Mouse (Mus musculus) 416B (cell line): ENCODE measurements around the gene Zfand3.

Experiments
- DNase-seq: peaks from one replicate; pipeline ENCODE4 v3.0.0; 2011; ENCODE audit warnings: low read depth

Gene Zfand3

DNA sequence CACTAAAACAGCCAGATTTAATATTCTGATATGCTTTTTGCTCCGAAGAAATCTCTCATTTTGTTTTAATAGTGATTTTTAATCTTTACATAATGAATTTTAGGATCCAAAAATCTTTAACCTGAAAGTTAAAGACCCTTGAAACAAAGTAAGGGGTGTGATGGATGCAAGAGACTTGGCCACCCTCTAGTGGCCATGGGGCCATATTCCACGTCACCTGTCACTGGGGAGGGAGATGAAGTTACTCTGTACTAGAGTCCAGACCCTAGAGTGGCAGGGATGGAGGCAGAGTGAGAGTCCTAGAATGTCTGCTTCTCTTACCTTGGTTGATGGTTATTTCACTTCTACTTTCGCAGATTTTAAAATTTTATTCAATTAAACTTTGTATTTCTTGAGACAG, 100.8 kb downstream of the Zfand3 start:
- peak; percentile 39 for DNase-seq

DNA sequence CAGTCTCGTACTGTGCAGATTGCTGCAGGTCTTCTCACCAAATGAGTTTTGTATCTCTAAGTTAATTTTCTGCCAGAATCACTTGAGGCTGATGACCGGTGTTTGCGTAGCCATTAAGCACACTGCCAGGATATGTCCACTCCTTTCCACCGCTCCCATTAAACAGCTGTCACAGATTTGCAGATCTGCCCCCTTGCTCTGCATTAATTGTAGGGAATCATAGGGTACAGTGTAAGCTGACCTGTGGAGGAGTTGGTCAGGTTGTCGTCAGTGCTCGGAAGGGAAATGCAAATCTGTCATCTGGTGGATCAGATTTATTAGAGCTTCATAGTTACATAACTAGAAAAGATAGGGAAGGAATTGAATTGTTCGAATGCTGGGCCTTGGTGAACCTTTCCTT, 106.1 kb downstream of the Zfand3 start:
- no peak for DNase-seq

DNA sequence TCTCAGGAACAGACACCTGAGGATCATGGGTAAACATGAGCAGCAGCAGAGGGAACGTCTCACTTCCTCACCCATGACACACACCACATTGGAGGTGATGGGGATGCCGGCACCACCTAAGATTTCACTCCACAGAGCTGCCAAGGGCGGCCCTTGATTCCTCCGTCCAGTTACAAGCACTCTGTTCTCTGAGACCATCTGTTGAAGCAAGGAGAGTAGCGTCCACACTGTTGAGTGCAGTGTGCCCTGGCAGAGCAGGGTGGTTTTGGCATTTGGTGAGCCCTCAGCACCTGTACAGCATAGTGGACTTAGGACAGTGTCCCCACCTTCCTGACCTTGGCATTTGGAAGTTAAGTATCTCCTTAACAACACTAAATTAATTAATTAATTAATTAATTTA, 107.0 kb downstream of the Zfand3 start:
- DNase-seq = no peak

DNA sequence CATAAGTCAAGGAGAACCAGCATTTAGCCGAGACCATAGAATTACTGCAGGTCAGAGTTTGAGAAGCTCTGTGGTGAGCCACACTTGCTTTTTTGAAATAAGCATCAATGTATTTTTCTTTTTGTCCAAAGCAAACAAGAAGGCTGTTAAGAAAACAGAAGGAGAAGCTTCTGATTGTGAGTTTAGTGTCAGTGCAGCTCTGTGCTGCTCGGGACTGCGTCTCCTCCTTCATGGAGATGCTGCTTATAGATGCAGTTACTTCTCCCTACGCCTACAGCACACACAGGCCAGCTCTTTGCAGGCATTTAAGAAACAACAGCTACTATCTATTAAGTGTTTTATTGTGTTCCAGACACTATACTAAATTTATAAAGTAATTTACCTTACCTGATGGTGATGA, 107.5 kb downstream of the Zfand3 start:
- DNase-seq = no peak

DNA sequence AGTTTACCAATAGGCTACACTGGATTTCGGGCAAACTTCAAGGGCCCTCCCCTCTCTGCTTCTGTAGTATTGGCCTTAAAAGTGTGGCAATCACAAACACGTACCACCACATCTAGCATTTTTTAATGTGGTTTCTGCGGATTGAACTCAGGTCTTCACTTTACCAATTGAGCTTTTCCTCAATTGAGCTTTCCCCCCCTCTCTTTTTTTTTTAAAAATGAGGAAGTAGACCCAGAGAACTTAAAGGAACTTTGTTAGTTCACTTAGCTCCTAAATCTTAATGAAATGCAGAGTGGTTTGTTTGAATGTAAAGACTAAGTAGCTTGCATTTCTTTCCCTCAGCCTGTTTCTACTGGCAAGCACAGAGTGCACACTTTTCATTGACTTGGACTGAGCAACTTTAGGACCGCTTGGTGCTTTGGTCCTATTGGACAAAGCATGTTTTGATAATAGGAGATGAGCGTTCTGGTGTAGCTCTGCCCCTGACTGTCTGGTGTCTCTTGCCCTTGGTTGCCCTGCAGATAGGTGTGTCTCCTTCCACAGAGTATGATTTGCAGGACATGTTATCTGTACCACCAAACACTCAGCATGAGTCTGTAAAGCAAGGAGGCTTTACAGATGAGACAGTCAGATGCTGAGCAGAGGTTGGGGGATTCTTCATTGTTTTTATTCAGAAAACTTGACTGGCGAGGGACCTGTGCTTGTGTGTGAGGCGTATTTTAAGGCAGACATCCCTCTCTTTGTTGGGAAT, 108.2 kb downstream of the Zfand3 start:
- DNase-seq = peak; percentile 29

DNA sequence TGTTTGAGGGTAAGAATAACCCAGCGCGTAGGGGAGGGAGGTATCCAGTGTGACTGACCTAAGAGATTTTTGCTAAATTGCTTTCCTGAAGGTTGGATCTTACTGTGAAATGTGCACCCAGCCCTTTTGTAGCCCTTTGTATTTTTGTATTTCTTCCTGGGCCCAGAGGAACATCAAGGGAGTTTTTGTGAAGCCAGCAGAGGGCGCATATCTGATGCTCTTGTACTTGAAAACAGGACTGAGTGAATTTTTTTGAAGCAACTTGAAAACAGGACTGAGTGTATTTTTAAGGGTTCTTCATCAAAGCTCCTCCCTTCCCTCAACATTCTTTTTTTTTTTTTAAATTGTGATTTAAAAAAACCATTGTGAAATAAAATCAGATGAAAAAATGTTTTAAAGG, 110.2 kb downstream of the Zfand3 start:
- DNase-seq = peak; percentile 52

DNA sequence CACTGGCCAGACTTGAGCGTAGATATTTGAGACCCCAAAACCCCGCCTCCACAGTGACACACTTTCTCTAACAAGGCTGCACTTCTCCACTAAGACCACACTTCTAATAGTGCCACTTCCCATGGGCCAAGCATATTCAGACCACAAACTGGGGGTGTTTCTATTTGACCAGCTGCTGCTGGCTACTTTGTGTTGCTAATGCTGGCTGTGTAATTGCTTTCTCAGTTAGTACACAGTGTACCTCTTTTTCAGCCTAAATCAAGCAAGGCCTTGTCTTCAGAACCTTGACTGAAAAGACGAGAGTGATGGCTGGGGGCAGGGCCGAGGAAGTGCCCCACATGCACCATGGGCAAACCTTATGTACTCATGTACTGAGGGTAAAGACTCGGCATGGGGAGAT, 111.7 kb downstream of the Zfand3 start:
- peak; percentile 33 for DNase-seq

DNA sequence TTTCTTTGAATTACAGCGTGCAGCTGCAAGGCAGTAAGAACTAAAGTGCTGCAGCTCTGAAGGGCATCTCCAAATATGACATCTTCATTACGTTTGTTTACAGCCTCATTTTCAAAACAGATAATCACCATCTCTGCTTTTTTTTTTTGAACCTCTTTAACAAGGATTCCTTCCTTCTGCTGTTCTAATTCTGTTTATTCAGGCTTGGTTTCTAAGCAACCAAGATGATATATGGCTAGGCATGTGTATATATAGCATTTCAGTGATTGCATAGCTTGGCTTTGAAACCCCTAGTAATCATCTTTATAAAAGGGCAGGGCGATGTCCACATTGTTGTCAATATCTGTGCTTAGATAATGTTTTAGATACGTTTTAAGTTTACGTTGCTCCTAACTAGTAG, 113.5 kb downstream of the Zfand3 start:
- no peak for DNase-seq

DNA sequence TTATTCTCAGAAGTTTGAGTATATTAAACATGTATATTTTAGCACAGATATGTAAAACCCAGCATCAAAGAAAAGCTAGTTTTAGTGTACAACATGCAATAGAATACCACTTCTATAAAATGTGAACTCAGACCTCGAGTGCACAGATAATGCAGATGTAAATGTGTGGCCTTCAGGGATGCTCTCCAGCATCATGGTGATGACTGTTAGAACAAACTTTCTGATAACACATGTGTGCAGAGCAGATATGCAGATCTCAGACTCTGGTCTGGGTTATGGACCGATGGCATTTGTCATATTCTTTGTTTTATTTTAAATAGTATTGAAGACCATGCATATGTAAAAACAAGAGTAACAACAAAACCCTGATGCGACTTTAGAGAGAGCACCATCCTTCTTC, 117.7 kb downstream of the Zfand3 start:
- no peak for DNase-seq

DNA sequence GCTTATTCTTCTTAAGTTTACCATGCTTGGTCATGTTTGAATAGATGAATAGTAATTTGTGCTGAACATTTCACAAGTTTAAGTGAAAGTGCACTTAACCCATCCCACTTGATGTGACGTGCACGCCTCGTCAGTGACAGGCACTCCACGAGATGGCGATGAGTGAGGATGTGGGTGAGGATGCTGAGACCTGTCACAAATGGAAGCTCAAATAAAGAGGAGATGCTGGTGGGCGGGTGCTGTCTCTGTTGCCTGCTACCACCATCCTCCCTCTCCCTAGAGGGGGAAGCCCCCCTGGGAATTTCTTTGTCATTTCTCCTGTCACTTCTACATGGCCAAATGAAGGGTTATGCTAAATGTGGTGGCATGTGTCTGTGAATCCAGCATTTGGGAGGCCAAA, 123.9 kb downstream of the Zfand3 start:
- no peak for DNase-seq

DNA sequence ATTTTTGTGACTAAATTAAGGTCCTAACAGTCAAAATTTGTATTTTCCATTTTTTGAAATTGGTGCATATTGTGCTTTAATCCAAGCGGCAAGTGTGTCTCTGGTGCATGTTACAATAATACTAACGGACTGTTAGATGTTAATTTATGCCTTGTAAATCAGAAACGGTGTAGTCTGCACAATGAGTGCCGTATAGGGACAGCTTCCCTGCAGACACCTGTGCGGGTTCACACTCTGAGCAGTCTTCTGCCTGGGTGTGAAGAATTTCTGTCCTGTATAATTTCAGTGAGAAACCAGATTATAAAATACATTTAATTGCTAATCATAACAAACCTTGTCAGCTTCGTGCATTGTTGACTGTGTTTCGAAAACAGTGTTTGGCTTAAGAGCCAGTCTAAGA, 124.7 kb downstream of the Zfand3 start:
- no peak for DNase-seq

DNA sequence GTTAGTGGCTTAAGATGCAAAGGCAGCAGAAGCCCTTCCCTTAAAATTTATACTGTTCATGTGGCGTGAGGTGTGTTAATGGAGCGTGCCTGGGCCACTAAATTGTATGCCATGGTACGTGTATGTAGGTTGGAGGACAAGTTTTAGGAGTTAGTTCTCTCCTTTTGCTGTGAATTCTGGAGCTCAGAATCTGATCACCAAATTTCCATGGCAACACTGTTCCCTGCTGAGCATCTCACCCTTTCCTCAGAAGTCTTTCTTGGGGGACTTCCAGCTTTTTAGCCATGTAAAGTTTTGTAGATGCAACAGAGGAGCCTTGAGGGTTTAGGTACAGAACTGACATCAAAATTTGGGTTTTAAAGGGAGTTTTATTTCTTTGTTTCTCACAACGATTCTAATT, 125.8 kb downstream of the Zfand3 start:
- DNase-seq = no peak

DNA sequence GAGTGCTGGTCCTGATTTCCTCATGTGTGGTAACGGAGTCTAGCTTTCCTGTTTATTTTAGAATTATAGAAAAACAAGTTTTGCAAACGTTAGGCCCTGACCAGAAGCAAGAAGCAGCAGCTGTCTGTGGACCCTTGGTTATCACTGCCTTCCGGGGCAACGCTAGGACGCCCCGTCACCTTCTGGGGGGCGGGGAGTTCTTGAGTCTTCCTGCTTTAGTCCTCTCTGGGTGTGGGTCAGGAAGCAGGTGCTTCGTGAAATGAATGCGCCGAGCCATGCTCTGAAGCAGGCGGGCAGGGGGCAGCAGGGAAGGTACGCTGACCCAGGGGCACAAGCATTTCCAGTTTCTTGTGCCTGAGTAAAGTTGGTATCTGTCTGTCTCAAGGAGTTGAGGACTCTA, 129.1 kb downstream of the Zfand3 start:
- no peak for DNase-seq

DNA sequence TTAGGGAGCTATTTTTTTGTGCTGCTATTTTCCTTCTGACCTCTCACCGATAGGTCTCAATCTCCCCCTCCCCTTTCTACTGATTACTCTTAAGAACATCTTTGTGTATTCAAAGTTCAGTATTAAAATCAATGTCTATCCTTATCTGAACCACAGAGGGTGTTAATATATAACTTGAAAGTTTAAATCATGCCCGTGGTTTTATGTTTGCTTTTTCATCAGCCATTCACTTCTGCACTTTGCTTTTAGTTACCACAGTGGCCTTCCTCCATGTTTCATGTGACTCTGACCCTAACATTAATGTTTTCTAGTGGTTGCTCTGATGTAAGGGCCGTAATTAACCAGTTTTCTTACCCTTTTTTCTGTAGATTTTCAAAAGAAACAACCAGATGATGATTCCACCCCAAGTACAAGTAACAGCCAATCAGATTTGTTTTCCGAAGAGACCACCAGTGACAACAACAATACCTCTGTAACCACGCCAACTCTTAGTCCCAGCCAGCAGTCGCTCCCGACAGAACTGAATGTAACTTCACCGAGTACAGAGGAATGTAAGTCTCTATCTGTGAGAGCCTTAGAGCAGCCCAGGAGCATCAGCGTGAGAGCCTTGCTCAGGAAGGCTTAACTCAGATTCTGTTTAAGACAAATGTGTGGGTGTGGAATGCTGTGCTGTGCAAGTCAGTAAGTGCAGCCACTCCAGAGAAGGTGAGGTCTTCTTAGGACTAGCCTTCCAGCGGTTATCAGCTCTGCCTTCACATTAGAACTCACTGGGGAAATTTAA, 130.6 kb downstream of the Zfand3 start:
- no peak for DNase-seq

DNA sequence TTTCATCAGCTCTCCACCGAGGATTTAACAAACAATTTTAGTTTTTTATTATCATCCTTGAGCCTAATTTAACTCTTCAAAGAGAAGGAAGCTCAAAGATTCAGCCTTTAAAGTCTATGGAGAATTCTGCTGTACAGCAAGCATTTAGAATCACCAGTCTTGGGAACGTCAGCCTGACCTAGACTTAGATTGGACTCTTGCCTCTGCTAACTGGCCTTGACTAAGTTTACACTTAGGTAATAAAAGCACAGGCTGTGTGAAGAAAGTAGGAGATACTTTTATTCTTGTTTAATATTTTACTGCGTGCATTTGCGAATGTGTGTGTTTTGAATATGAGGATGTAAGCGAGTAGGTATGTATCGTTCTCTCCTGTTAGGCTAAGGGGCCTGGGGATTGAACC, 131.4 kb downstream of the Zfand3 start:
- DNase-seq = no peak

DNA sequence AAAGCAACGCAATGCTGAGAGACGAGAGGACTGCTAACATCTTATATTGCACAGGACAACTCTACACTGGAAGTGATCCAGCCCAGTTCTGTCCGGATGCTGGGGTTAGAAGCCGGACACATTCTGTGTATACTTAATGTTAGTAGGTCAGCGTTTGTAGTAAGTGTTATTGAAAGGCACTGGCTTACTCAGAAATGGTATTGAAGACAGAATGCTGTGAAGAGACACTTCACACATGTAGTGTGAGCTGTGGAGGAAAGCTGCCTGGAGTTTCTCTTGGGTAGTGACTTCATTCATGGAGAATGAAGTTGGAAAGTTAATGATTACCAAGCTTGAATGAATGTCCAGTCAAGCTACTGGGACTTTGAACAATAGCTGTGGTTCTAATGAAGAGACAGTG, 132.2 kb downstream of the Zfand3 start:
- no peak for DNase-seq

DNA sequence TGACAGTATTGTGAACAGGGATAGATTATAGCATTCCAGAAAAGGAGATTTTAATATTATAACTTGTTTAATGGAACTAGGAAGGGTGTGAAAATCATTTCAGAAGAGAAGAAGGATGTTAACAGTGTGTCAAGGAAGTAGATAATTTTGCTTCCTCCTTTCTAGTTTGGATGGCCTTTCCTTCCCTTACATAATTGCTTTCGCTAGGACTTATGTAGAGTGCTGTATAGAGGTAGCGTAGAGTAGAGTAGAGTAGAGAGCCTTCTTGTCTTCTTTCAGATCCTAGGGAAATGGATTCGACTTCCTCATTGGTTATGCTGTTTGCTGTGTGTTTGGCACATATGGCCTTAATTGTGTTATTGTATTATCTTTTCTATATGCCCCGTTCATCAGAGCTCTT, 132.6 kb downstream of the Zfand3 start:
- DNase-seq = no peak

DNA sequence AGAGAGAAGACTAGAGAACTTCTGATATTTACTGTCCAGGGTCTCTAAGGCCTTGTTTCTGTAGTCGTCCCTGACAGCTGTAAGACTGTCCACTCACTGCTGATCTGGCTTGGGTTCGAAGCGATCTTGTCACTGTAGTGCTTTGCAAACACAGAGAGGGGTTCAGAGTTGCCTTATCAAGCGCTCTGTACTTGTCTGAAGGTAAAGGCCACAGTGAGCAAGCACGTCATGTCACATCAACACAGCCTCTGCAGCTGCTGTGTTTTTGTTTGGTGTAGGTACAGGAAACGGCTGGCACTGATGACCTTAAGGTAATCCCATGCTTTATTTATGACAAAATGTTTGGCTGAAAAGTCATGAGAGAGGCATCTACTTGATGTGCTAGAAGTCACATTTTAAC, 139.6 kb downstream of the Zfand3 start:
- no peak for DNase-seq

DNA sequence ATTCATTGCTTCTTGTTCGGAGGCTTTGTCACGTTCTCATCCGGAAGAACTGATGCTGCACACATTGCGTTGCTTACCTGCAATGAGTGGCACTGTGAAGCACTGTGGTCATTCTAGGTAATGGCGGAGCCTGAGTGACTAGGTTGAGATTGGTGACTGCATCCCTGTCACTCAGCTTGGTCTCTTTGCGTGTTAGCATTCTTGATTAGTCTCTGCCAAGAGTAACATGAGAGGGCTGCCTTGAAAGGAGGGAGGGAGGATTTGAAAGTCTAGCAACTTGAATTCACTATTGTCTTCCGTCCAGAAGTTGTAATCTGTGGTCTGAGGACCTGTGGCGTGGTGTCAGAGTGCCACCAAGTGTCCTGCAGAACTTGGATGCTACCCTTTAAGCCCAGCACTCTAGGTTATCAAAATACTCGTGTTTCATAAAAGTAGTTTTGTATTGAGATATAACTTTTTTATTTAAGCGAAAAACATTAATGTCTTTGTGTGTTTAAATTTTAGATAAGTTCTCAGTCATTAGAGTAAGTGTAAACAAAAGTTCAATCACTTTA, 141.1 kb downstream of the Zfand3 start:
- DNase-seq = peak; percentile 23

DNA sequence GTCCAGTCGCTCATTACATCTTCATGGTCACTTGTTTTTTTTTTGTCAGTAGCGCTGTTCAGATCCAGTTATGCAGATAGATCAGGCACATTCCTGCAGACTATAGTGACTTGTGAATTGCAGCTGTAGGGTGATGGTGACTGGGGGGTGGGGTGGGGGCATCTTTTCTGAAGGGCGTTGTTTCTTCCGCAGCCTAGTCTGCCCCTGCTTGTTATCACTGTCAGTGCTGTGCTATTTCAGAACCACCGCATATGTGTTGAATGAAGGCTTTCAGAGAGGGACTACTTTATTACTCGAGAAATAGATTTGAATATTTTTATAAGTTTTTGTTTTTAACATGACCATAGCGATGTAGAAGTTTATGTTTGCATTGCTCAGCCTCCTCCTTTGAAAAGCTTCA, 142.0 kb downstream of the Zfand3 start:
- no peak for DNase-seq

DNA sequence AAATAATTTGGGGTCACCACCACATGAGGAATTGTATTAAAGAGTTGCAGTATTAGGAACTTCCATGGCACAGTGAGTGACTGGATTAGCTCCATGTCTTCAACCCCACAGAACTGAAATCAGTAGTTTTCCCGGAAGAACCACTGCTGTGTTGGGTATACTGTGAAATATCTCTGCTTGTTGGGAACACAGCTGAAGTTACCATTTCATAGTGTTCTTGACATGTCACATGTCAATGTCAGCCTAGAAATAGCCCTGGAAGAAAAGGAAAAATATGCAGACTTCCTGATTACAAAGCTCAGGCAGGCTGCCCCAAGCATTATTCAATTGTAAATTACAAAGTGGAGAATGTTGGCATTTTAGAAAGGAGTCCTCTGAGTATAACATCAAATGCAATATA, 143.4 kb downstream of the Zfand3 start:
- no peak for DNase-seq

DNA sequence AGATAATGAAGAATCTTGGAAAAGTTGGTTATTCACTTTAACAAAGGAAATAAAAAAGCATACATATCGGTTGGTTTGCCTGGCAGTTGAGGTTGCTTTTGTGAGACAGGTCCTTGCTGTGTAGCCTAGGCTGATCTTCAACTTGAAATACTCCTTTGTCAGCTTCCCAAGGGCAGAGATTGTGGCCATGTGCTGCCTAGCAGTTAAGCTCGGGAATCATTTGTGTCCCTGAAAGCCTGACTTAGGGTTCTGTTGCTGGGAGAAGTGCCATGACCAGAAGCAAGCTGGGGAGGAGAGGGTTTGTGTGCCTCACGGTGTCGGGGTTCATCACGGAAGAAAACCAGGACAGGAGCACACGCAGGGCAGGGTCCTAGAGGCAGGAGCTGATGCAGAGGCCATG, 143.8 kb downstream of the Zfand3 start:
- no peak for DNase-seq

DNA sequence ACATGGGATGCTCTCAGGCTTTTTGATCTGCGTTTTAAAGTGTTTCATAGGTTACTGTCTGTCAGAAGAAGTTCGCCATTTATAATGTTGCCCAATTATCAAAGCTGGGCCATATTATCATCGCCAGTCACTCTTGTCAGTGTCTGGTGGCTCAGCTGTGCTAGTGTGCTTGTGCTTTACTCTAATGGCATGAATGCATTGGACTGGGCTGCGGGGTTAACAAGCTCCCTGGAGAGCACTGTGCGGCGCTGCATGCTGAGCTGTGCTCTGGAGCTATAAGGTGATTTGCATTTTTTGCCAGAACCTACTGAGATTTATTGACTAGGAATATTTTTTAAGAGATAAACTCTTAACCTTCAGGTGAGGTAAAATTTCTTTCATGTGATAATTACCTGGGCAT, 145.4 kb downstream of the Zfand3 start:
- no peak for DNase-seq

DNA sequence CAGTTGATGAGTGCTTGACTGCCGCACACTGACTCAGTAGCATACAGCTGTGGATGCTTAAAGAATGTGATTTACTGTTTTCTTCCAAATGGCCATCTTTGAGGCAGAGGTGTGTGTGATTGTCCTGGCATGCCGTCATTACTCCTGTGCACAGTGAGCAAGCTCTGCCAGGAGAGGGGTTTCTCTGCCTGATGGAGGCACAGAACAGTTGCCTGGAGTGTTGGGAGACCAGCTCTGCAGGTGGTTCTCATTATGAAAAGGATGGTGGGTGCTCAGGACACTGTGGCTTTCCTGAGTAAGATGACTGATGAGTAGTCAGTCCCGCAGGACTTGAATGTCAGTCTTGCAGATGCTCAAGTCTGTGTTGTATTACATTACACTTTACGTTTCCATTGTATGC, 149.6 kb downstream of the Zfand3 start:
- DNase-seq = no peak
